Mouse (Mus musculus): ENCODE data around the gene Sox1.

The Sox1 gene

GRCm38 (mm10) chr8:12389801-12390639 is 5.1 kb upstream of the Sox1 start:
- no peak for DNase-seq

GRCm38 (mm10) chr8:12390640-12391365 is 4.3 kb upstream of the Sox1 start:
- no peak for DNase-seq

GRCm38 (mm10) chr8:12391366-12392250 is 3.5 kb upstream of the Sox1 start:
- DNase-seq: no peak

DNA sequence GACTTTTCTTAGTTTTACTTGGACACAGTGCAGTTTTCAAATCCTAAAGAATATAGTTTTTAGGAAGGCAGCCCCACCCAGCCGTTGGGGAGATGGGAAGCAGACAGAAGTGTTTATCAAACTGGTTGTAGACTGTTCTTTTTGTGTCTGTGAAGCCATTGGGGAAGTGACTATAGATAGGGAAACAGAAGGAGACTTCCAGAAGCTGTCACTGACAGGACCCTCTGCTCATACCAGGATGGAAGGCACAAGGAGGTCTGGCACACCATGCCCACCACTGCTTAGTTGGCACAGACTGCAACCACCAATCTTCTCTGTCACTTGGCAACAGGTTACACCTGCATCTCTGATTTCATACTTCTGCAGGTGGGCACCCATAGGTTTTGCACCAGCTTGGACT is 2.3 kb upstream of the Sox1 start:
- DNase-seq: no peak

GRCm38 (mm10) chr8:12394385-12395000 is 602 bp upstream of the Sox1 start:
- DNase-seq: no peak

- DNase-seq: no peak
Measured at GRCm38 (mm10) chr8:12396501-12397345, 1.6 kb downstream of the Sox1 start.

DNA sequence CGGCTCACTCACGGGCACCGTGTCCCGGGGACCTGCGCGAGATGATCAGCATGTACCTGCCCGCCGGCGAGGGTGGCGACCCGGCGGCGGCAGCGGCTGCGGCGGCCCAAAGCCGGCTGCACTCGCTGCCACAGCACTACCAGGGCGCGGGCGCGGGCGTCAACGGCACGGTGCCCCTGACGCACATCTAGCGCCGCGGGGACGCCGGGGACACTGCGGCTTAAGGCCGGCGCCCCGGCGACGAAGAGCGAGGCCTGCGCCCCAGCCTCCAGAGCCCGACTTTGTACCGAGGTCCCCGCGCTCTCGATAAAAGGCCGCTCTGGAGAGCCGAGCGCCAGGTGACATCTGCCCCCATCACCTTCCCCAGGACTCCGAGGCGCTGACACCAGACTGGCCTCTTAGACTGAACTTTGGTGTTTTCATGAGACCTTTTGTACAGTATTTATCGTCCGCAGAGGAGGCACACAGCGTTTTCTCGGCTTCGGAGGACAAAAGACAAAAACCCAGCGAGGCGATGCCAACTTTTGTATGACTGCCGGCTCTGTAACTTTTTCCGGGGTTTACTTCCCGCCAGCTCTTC is 2.3 kb downstream of the Sox1 start:
- DNase-seq: no peak

GRCm38 (mm10) chr8:12398011-12398945 is 3.2 kb downstream of the Sox1 start:
- DNase-seq: no peak

DNA sequence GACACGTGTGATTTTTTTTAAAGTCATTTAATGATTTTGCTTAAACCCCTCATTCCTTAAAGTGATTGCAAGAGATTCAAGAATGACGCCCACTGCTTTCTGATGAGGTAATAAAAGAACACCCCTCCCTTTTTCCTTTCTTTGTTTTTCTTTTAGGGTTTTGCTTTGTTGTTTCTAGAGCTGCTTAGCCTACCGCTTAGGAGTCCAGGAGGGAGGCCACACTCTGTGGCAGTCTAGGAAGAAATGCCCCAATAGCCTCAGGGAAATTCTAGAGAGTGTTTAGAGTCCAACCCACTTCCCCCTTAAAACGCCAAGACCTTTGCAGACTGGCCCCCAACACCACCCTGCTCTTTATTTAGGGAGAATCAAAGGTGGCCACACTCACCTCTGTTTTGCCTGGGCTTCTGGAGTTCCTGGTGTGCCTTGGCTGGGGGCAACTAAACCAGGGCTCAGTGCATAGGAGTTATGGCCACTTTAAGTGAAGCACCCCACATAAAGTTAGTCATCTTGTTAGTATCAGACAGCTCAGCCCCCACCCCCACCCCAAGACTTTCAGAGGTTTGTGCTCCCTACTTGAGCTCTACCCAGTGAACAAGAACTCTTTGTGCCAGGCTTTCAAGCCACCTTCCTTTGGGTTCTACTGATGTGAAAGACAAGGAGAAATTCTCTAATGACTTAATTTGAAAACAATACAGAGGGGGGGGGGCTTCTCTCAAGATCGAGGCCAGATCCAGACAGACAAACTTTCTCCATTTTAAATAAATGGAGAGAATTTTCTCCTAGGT is 4.5 kb downstream of the Sox1 start:
- no peak for DNase-seq

GRCm38 (mm10) chr8:12400611-12401390 is 5.7 kb downstream of the Sox1 start:
- DNase-seq: no peak

GRCm38 (mm10) chr8:12401391-12402270 is 6.5 kb downstream of the Sox1 start:
- no peak for DNase-seq

- no peak for DNase-seq
Measured at GRCm38 (mm10) chr8:12402709-12403108, 7.6 kb downstream of the Sox1 start.

DNA sequence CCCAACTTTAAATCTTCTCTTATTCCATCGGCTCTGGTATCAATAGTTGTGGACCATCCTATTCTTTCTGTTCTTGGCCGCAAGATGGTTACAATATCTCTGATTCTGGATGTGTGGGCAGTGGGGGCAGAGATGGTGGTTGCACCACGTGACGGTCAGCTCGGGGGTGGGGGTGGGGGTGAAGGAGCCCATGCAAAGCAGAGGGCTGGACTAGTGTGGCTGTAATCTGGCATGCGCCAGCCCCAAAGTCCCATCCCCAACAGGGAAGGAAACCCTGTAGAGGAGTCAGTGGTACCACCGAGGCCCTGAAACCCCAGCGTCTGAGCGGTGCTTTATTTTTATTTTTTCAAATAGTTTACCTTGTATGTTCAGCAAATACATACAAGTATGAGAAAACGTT is 12.9 kb downstream of the Sox1 start:
- no peak for DNase-seq

DNA sequence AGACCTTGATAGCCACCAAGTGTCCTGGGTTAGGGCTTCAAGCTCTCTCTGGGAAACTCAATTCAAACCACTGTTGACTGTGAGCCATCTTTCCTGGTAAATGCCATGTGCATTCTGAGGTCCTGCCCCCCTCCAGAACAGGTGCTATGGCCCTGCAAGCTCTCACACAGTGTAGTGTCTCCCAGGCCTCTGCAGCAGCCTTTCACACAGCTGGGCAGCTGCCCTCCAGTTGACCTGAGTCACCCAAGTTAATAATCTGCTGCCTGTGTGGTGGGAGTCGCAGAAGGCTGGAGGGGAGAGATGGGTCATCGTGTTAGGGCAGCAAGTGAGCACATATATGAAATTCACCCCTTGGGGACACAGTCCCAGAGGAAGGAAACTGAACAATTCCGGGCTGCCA is 14.9 kb downstream of the Sox1 start:
- no peak for DNase-seq

DNA sequence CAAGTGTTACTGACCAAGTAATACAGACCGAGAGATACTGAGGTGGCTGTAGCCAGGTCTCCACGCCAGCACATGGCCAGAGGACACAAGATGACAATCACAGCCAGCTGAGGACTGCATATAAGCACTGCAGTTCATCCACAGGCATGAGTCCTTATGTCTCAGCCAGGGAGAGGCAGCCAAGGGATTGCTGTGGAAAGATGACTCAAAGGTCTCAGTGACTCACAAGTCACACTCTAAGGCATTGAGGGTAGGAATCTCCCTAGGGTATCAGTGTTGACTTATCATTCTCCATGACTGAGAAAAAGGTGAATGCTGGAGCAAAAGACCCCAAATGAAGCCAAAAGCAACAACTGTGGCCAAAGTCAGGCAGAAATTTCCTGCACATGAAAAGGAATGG is 22.0 kb downstream of the Sox1 start:
- DNase-seq: no peak

DNA sequence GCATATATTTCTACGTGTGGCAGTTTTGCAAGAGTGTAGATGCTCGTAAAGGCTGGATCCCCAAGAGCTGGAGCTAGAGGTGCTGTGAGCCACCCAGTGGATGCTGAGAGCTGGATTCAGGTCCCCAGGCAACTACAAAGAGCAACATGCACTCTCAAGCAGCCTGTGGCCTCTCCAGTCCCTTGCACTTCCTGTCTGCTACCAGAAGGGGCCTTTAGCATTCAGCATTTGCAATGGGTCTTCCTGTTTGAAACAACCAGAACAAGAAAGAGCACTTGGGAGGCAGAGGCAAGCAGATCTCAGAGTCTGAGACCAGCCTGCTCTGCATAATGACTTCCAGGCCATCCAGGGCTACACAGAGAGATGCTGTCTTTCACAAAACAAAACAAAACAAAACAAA is 25.4 kb downstream of the Sox1 start:
- DNase-seq: no peak

GRCm38 (mm10) chr8:12425906-12426305 is 30.8 kb downstream of the Sox1 start:
- no peak for DNase-seq

GRCm38 (mm10) chr8:12427346-12427745 is 32.3 kb downstream of the Sox1 start:
- no peak for DNase-seq

Data from cerebellum, adult 8-10 months (tissue).